Mouse (Mus musculus): ENCODE measurements around the gene Prss16.

The Prss16 gene

DNA sequence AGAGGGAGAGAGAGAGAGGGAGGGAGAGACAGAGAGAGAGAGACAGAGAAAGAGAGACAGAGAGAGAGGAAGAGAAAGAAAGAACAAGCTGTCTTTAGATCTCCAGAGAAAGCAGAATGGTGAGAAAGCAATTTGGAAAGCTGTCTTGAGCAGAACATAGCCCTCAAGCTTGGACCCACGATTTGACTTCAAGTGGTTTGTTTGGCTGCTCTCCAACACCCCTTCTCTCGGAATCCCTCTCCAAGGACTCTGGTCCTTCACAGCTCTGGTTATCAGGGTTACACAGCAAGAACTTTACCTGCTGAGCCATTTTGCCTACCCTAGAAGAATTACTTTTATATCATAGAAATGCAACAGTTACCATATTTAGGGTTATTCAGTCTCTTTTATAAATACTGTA is 39.7 kb downstream of the Prss16 start:
- DNase-seq: no peak

DNA sequence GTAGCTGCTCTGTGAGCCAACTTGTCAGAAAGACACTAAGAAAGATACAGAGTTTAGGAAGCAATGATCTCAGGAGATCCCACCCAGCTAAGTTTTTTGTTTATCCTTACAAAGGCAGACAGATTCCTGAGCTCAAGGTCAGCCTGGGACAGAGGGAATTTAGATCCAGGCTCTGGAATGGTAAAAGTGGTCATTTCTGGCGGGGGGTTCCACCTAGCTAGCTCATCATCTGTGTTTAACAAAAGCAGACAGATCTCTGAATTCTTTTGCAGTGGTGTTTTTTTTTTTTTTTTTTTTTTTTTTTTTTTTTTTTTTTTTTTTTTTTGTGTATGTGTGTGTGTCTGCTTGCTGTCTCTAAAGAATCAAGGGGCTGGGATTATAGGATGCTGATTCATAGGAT is 40.3 kb downstream of the Prss16 start:
- no peak for DNase-seq

All from embryo, embryonic 11 days (tissue).